Mouse (Mus musculus) lung, postnatal 0 days (tissue): Measurements from ENCODE around the gene D630003M21Rik. TPM values are rescaled to one million over a fixed set of nuclear protein-coding genes. Genes with fewer than 3 reads are reported as not detected.

Source experiments
- ATAC-seq: fragments of 200-750 bp; cut with Nextera tagmentation; 2 replicates; pipeline ENCODE4 v1.8.0; 2017; ENCODE audit warnings: moderate library complexity
- DNase-seq: peaks from one replicate; pipeline ENCODE4 v3.0.0-alpha.2; 2016; ENCODE audit warnings: low spot score
- H3K27ac ChIP-seq: fragments of 300-500 bp; sonication (generic); 2 replicates; pipeline ENCODE4 v1.5.1; 2014; ENCODE audit warnings: antibody characterized with exemption, mild to moderate bottlenecking, low read length, mixed read lengths
- H3K27me3 ChIP-seq: fragments of 300-500 bp; sonication (generic); replicated peaks from 2 replicates; pipeline ENCODE4 v1.6.1; 2014; ENCODE audit warnings: low read length, mixed read lengths; ENCODE audit not compliant: insufficient read depth
- H3K36me3 ChIP-seq: fragments of 300-500 bp; sonication (generic); 2 replicates; pipeline ENCODE4 v1.6.1; 2014; ENCODE audit warnings: low read length, mixed read lengths; ENCODE audit not compliant: insufficient read depth
- H3K4me1 ChIP-seq: fragments of 300-500 bp; sonication (generic); 2 replicates; pipeline ENCODE4 v1.6.1; 2014; ENCODE audit warnings: antibody characterized with exemption, low read depth, low read length, mixed read lengths; ENCODE audit not compliant: insufficient read depth
- H3K4me2 ChIP-seq: fragments of 300-500 bp; sonication (generic); replicated peaks from 2 replicates; pipeline ENCODE4 v1.6.1; 2014; ENCODE audit warnings: low read depth, mild to moderate bottlenecking, low read length, moderate library complexity, mixed read lengths
- H3K4me3 ChIP-seq: fragments of 300-500 bp; sonication (generic); 2 replicates; pipeline ENCODE4 v1.5.1; 2014; ENCODE audit warnings: low read depth, low read length
- H3K9ac ChIP-seq: fragments of 300-500 bp; sonication (generic); replicated peaks from 2 replicates; pipeline ENCODE4 v1.6.1; 2014; ENCODE audit warnings: low read depth, mild to moderate bottlenecking
- H3K9me3 ChIP-seq: fragments of 300-500 bp; sonication (generic); 2 replicates; pipeline ENCODE4 v1.6.1; 2016; ENCODE audit warnings: low read length, mixed read lengths
- CTCF ChIP-seq: IDR thresholded peaks from 2 replicates; pipeline ENCODE4 v1.5.1; 2016; ENCODE audit warnings: antibody characterized with exemption, mild to moderate bottlenecking
- EP300 ChIP-seq: IDR thresholded peaks from 2 replicates; pipeline ENCODE4 v1.6.1; 2016; ENCODE audit warnings: antibody characterized with exemption, mild to moderate bottlenecking, control low read depth
- WGBS: fragments of 180-500 bp; shearing (Covaris S2); extraction: QIAGEN DNeasy Blood & Tissue Kit; methylation state at CpG from one replicate; pipeline ENCODE4 v1.1.7; 2014; 5-methylcytosine and 5-hydroxymethylcytosine counted together
- polyA plus RNA-seq: library from polyadenylated mRNA; unstranded; fragments of >200 nt; fragmentation: Nextera tagmentation; extraction: Ambion mirVana; gene quantifications from 2 replicates; pipeline ENCODE4 v1.2.1, GENCODE M21; 2015

D630003M21Rik gene
- polyA plus RNA-seq, 1 experiment from 2014 or later = 0.85 TPM

- Histone ChIP-seq H3K36me3 (no peaks in the 10 kb centered on the region), H3K9me3 (no peaks in the 10 kb centered on the region), H3K27me3 (no peaks in the 10 kb centered on the region), H3K4me2 (no peak overlapping the region), H3K9ac (no peak overlapping the region), H3K27ac (peak overlapping the region; percentile 38; the same call in 1 of the 2 replicates), H3K4me3 (no peak overlapping the region), H3K4me1 (no peaks in the 10 kb centered on the region)
- peak; percentile 16 for DNase-seq
- 41% methylated on average over 6 of the region's 6 CpGs for WGBS
- TF ChIP-seq EP300 (no peak), CTCF (no peak)
- ATAC-seq = peak; percentile 62
Observed at GRCm38 (mm10) chr2:158230617-158231016, 1.6 kb upstream of the D630003M21Rik start.

DNA sequence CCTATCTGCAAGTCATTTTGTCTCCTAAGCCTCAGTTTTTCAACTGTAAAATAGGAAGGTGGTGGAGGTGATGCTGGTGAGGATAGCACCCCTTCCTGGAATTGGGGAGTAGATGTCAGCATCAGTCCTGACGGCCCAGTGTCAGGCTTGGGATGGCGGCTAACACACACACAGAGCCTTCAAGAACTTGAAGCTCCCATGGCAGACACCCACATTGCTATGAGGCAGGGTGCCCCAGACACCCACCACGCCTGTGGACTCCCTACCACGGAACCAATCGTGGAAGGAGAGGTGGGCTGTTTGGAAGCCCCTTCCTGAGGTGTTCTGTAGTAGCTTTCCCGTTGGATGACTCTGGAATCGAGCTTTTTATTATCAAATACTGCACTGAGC lies 476 bp upstream of the D630003M21Rik start:
- 26% methylated on average over 7 of the region's 7 CpGs for WGBS
- Histone ChIP-seq H3K4me2 (peak overlapping the region; percentile 53), H3K36me3 (no peaks in the 10 kb centered on the region), H3K4me3 (peak overlapping the region; percentile 24), H3K27me3 (no peaks in the 10 kb centered on the region), H3K9me3 (no peaks in the 10 kb centered on the region), H3K9ac (no peak overlapping the region), H3K27ac (no peak overlapping the region), H3K4me1 (no peaks in the 10 kb centered on the region)
- no peak for TF ChIP-seq CTCF
- no peak for TF ChIP-seq EP300
- no peak for DNase-seq
- no peak for ATAC-seq

DNA sequence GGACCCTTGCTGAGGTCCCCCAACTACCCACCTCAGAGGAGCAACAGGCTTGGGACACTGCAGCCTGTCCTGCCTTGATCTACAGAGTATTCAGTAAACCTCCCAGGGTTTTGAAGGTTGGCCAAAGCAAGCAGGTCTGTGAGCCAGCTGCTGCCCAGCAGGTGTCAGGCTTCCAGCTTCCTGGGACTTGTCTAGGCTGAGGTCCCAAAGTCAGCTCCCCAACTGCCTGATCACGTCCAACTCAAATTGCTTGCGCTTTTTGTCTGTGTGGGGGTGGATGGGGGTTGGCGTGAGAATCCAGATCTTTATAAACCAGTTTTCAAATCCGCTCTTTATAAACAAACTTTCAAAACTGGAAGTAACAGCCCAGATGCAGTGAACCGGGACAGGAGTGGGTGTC lies 3.7 kb downstream of the D630003M21Rik start:
- no peak overlapping the region for H3K9ac ChIP-seq
- DNase-seq (peak; percentile 39), ATAC-seq (no peak)
- H3K36me3 ChIP-seq = no peaks in the 10 kb centered on the region
- WGBS = 61% methylated on average over 5 of the region's 5 CpGs
- no peak overlapping the region for H3K4me3 ChIP-seq
- H3K27ac ChIP-seq = no peak overlapping the region
- H3K4me1 ChIP-seq = no peaks in the 10 kb centered on the region
- H3K9me3 ChIP-seq = no peaks in the 10 kb centered on the region
- TF ChIP-seq CTCF (peak; percentile 60), EP300 (no peak)
- no peaks in the 10 kb centered on the region for H3K27me3 ChIP-seq
- H3K4me2 ChIP-seq = no peak overlapping the region

- ATAC-seq (no peak), DNase-seq (no peak)
- no peaks in the 10 kb centered on the region for H3K36me3 ChIP-seq
- H3K27me3 ChIP-seq = no peaks in the 10 kb centered on the region
- no peak overlapping the region for H3K9ac ChIP-seq
- 62% methylated on average over 3 of the region's 3 CpGs for WGBS
- no peak overlapping the region for H3K27ac ChIP-seq
- no peak for TF ChIP-seq EP300
- TF ChIP-seq CTCF = no peak
- no peaks in the 10 kb centered on the region for H3K9me3 ChIP-seq
- H3K4me3 ChIP-seq = no peak overlapping the region
- H3K4me1 ChIP-seq = no peaks in the 10 kb centered on the region
- no peak overlapping the region for H3K4me2 ChIP-seq
Observed at GRCm38 (mm10) chr2:158223497-158223896, 5.5 kb downstream of the D630003M21Rik start.

DNA sequence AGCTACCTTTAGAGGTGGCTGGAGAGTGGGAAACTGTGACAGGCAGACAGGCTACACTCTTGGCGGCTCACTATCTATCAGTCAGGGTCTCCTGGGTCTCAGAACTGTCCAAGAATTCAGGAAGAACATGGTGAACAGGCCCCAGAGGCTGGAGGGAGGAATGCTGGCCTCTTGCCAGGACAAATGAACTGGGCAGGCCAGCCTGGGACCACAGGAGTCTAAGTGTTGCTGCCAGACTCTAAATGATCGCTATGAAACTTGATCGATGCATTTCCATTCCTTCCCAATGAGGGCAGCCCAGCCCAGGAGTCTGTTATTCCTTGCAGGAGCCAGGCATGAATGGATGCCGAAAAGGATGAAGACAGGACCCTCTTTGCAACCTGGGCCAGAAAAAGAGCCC lies 6.4 kb downstream of the D630003M21Rik start:
- DNase-seq (no peak), ATAC-seq (no peak)
- no peaks in the 10 kb centered on the region for H3K36me3 ChIP-seq
- H3K9ac ChIP-seq = no peak overlapping the region
- H3K9me3 ChIP-seq = no peaks in the 10 kb centered on the region
- H3K27ac ChIP-seq = no peak overlapping the region
- no peak overlapping the region for H3K4me2 ChIP-seq
- no peak overlapping the region for H3K4me3 ChIP-seq
- TF ChIP-seq EP300 (no peak), CTCF (no peak)
- 26% methylated on average over 4 of the region's 4 CpGs for WGBS
- H3K4me1 ChIP-seq = no peaks in the 10 kb centered on the region
- no peaks in the 10 kb centered on the region for H3K27me3 ChIP-seq

DNA sequence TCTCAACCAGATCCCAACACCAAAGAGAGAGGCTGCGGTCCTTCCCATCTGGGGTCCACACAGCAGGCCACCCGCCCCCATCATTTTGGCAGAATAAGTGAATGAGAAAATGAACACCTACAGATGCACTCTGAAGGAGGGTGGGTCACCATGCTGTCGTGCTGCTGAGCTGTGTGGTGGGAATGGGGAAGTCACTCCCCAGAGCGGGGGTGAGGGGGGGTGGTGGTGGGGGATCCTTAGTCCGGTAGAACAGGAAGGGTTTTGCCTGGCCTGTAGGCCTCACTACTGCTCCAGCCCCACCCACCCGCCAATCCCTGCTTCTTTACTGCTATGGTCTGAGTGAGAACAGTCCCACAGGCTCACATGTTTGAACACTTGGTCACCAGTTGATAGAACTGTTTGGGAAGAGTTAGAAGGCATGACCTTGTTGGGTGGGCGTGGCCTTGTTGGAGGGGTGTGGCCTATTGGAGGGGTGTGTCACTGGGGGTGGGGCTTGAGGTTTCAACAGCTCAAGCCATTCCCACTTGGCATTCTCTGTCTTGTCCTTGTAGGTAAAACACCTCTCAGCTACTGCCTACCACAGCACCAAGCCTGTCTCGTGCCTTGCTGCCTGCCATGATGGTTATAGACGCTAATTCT lies 7.5 kb downstream of the D630003M21Rik start:
- Histone ChIP-seq H3K9ac (no peak overlapping the region), H3K4me1 (no peaks in the 10 kb centered on the region), H3K27me3 (no peaks in the 10 kb centered on the region), H3K4me2 (no peak overlapping the region), H3K36me3 (no peaks in the 10 kb centered on the region), H3K9me3 (no peaks in the 10 kb centered on the region), H3K27ac (no peak overlapping the region), H3K4me3 (no peak overlapping the region)
- DNase-seq (no peak), ATAC-seq (no peak)
- 80% methylated on average over 9 of the region's 9 CpGs for WGBS
- TF ChIP-seq EP300 (no peak), CTCF (no peak)

GRCm38 (mm10) chr2:158219562-158219961 lies 9.5 kb downstream of the D630003M21Rik start:
- ATAC-seq = no peak
- WGBS = 70% methylated on average over 2 of the region's 2 CpGs
- no peaks in the 10 kb centered on the region for H3K9me3 ChIP-seq
- H3K27ac ChIP-seq = no peak overlapping the region
- H3K36me3 ChIP-seq = no peaks in the 10 kb centered on the region
- DNase-seq = no peak
- H3K4me1 ChIP-seq = no peaks in the 10 kb centered on the region
- no peak overlapping the region for H3K4me3 ChIP-seq
- H3K4me2 ChIP-seq = no peak overlapping the region
- no peaks in the 10 kb centered on the region for H3K27me3 ChIP-seq
- TF ChIP-seq CTCF (no peak), EP300 (no peak)
- no peak overlapping the region for H3K9ac ChIP-seq
